In genomic region chr3:86762456-86762855, GRCm38 (mm10) we compare ENCODE assay signal across 21 mouse cellular contexts.
DNase-seq lines count a peak whose midpoint lies in the region; ATAC-seq lines count a peak whose summit lies in the region.
"Had no signal": no experiment of that assay in that cellular context is flagged by ENCODE, and none has a peak within 500 bp of the region (broad histone marks: within the 10 kb centered on the region; RNA-seq: fewer than 3 reads in every experiment).

No protein-coding gene starts in this region.

- no peaks in the 10 kb centered on the region for H3K9me3 ChIP-seq in neural tube, embryonic 13.5 days
- H3K9me3 ChIP-seq in embryonic facial prominence, embryonic 15.5 days (replicated peaks) = no peaks in the 10 kb centered on the region
- no peaks in the 10 kb centered on the region for H3K9me3 ChIP-seq in limb, embryonic 13.5 days
- no peaks in the 10 kb centered on the region for H3K9me3 ChIP-seq in midbrain, embryonic 11.5 days (ENCODE audit: control insufficient read depth, low read length)
- H3K9me3 ChIP-seq: forebrain, embryonic 12.5 days; limb, embryonic 15.5 days; liver, embryonic 13.5 days; midbrain, embryonic 13.5 days had no signal

- H3K27me3 ChIP-seq in neural tube, embryonic 13.5 days = no peaks in the 10 kb centered on the region
- H3K27me3 ChIP-seq in embryonic facial prominence, embryonic 15.5 days = no peaks in the 10 kb centered on the region
- 0 out of 2 replicates have a peak, but pooled peaks cover 3% of the 10 kb centered on the region for H3K27me3 ChIP-seq in limb, embryonic 13.5 days
- no peaks in the 10 kb centered on the region for H3K27me3 ChIP-seq in midbrain, embryonic 11.5 days (ENCODE audit: control insufficient read depth, insufficient read depth, low read length)
- H3K27me3 ChIP-seq: limb, embryonic 15.5 days; liver, embryonic 13.5 days; midbrain, embryonic 13.5 days had no signal

- no peak for DNase-seq in neural tube, embryonic 10.5 days (ENCODE audit: extremely low spot score, low spot score)
- no peak for DNase-seq in cerebellum, adult 9-11 months
- no peak for DNase-seq in midbrain, embryonic 11.5 days (ENCODE audit: low spot score, missing footprints)
- DNase-seq: adrenal gland, postnatal 25 days; B cell, adult 2 months; cerebellum, adult 11-12 months; cerebellum, postnatal 10 days; forebrain, postnatal 0 days; gastrocnemius, postnatal 10 days; heart, postnatal 14 days; kidney, postnatal 10 days; liver, embryonic 13.5 days; lung, adult 18-20 months; lung, postnatal 4 days had no signal

- H3K36me3 ChIP-seq in neural tube, embryonic 13.5 days = no peaks in the 10 kb centered on the region
- H3K36me3 ChIP-seq in embryonic facial prominence, embryonic 15.5 days = 0 out of 2 replicates have a peak, but pooled peaks cover 2% of the 10 kb centered on the region
- no peaks in the 10 kb centered on the region for H3K36me3 ChIP-seq in limb, embryonic 13.5 days
- H3K36me3 ChIP-seq in midbrain, embryonic 11.5 days (ENCODE audit: control insufficient read depth, insufficient read depth, low read length) = no peaks in the 10 kb centered on the region
- H3K36me3 ChIP-seq: forebrain, embryonic 12.5 days; limb, embryonic 15.5 days; liver, embryonic 13.5 days; midbrain, embryonic 13.5 days had no signal

- WGBS in neural tube, embryonic 13.5 days = 72% methylated on average over 4 of the region's 4 CpGs
- WGBS in embryonic facial prominence, embryonic 15.5 days = 43% methylated on average over 4 of the region's 4 CpGs
- 46% methylated on average over 4 of the region's 4 CpGs for WGBS in limb, embryonic 13.5 days
- WGBS in midbrain, embryonic 11.5 days = 87% methylated on average over 4 of the region's 4 CpGs

- H3K4me1 ChIP-seq in neural tube, embryonic 13.5 days (replicated peaks) = peaks cover 25% of the 10 kb centered on the region
- 0 out of 2 replicates have a peak, but pooled peaks cover 3% of the 10 kb centered on the region for H3K4me1 ChIP-seq in embryonic facial prominence, embryonic 15.5 days
- peaks cover 22% of the 10 kb centered on the region for H3K4me1 ChIP-seq in limb, embryonic 13.5 days
- H3K4me1 ChIP-seq in midbrain, embryonic 11.5 days (ENCODE audit: control insufficient read depth, insufficient read depth, low read length) = 0 out of 2 replicates have a peak, but pooled peaks cover 3% of the 10 kb centered on the region
- H3K4me1 ChIP-seq: forebrain, embryonic 12.5 days; limb, embryonic 15.5 days; liver, embryonic 13.5 days had no signal

- H3K27ac ChIP-seq in neural tube, embryonic 13.5 days (replicated peaks) = peak overlapping the region; percentile 78
- peak overlapping the region; percentile 76; the same call in 1 of the 2 replicates for H3K27ac ChIP-seq in embryonic facial prominence, embryonic 15.5 days (replicated peaks)
- no peak overlapping the region for H3K27ac ChIP-seq in limb, embryonic 13.5 days
- H3K27ac ChIP-seq in midbrain, embryonic 11.5 days (ENCODE audit: low read depth, low read length) = no peak overlapping the region
- H3K27ac ChIP-seq: forebrain, embryonic 12.5 days; limb, embryonic 15.5 days; liver, embryonic 13.5 days; midbrain, embryonic 13.5 days had no signal

- no peak overlapping the region for H3K4me2 ChIP-seq in neural tube, embryonic 13.5 days
- H3K4me2 ChIP-seq in embryonic facial prominence, embryonic 15.5 days (replicated peaks) = no peak overlapping the region
- H3K4me2 ChIP-seq in limb, embryonic 13.5 days (replicated peaks) = no peak overlapping the region
- no peak overlapping the region for H3K4me2 ChIP-seq in midbrain, embryonic 11.5 days
- H3K4me2 ChIP-seq: forebrain, embryonic 12.5 days; limb, embryonic 15.5 days; liver, embryonic 13.5 days; midbrain, embryonic 13.5 days had no signal

- no peak overlapping the region for H3K4me3 ChIP-seq in neural tube, embryonic 13.5 days
- no peak overlapping the region for H3K4me3 ChIP-seq in embryonic facial prominence, embryonic 15.5 days (replicated peaks)
- H3K4me3 ChIP-seq in limb, embryonic 13.5 days = no peak overlapping the region
- no peak overlapping the region for H3K4me3 ChIP-seq in midbrain, embryonic 11.5 days (ENCODE audit: low read depth, low read length)
- H3K4me3 ChIP-seq: forebrain, embryonic 12.5 days; limb, embryonic 15.5 days; liver, embryonic 13.5 days; megakaryocyte, embryonic 14.5 days; midbrain, embryonic 13.5 days had no signal

- no peak overlapping the region for H3K9ac ChIP-seq in neural tube, embryonic 13.5 days
- no peak overlapping the region for H3K9ac ChIP-seq in embryonic facial prominence, embryonic 15.5 days
- H3K9ac ChIP-seq in limb, embryonic 13.5 days = no peak overlapping the region
- H3K9ac ChIP-seq in midbrain, embryonic 11.5 days (ENCODE audit: low read length) = no peak overlapping the region
- H3K9ac ChIP-seq: forebrain, embryonic 12.5 days; forebrain, postnatal 0 days; limb, embryonic 15.5 days; liver, embryonic 13.5 days; midbrain, embryonic 13.5 days had no signal

- ATAC-seq in neural tube, embryonic 13.5 days (ENCODE audit: low read depth) = no peak
- no peak for ATAC-seq in embryonic facial prominence, embryonic 15.5 days (ENCODE audit: insufficient number of reproducible peaks, low FRiP score, low TSS enrichment, low read depth)
- ATAC-seq in limb, embryonic 13.5 days (ENCODE audit: low FRiP score, low read depth) = peak; percentile 10; the same call in 1 of the 2 replicates
- no peak for ATAC-seq in midbrain, embryonic 11.5 days (ENCODE audit: low FRiP score)

Comparison
In these comparisons a context has a peak if more than half of its experiments do, and no peak if none do; other contexts are left out.
1. H3K27ac ChIP-seq: peak in neural tube, embryonic 13.5 days (single experiment) and embryonic facial prominence, embryonic 15.5 days (single experiment); none in limb, embryonic 13.5 days (single experiment) and midbrain, embryonic 11.5 days (single experiment).